Mouse (Mus musculus) right cerebral cortex, postnatal 14 days (tissue): Measurements from ENCODE around the gene Tlr5.

Experiments used
- DNase-seq: peaks from one replicate; pipeline ENCODE4 v3.0.0; 2022

Gene Tlr5

GRCm38 (mm10) chr1:182954287-182955046, at the start of gene Tlr5:
TSS of gene Tlr5 (plus strand) at chr1:182954788.
- DNase-seq: no peak

DNA sequence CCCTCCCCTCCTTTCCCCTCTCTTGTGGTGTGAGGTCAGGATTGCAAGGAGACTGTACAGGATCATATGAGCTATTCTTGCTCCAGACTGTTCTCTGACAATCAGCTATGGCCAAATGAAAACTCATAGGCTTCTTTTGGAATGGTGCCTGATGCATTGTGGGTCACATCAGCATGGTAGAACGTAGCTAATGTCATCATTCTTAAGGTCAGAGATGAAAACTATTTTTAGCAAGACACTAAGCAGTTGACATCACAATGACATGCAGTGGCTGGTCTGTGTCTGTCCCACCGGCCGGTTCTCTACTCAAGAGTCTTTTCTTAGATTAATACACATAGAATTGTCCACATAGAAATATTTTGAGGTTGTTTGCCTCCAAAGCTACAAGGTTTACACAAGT, 48.9 kb upstream of the Tlr5 start:
- no peak for DNase-seq

DNA sequence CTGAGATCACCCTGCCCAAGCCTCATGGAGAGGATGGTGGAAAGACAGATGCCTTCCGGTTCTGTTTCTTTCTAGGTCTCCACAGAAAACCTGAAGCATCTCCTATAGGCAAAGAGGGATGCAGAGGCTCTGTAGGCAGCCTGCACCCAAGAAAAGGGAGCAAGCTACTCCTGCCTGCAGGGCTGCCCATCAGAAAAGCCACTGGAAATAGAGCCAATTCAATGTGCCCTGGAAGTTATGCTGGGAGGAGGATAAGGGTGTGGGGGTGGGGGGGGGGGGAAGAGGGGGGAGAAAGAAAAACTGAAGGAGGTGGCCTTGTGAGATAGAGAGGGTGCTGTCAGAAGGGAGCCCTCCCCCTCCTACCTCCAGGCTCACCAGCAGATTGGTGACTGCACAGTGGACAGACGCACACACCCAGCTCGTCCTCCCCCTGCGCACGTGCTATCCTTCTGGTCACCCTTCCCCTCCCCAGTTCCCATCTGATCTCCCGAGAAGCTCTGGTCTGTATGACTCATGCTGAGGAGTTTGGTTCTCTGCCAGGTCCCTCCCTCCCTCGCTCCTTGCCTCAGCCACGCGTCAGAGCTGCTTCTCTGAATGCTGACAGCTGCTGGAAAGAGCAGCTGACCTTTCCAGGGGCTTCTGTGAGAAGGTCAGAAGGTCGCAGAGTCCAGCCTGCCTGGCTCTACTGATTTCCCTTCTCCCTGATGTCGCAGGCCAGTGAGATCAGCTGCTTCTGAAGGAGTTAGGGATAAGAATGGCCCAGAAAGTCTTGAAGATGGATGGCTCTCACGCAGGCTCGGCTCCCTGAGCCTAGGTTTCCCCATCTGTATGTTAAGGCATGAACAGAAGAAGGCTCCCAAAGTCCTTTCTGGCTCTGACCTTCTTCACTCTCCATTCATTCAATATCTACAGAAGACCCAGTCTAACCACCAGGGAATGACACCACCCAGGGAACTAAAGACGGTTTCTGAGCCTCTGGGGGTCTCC, 46.2 kb upstream of the Tlr5 start:
- peak; percentile 88 for DNase-seq

DNA sequence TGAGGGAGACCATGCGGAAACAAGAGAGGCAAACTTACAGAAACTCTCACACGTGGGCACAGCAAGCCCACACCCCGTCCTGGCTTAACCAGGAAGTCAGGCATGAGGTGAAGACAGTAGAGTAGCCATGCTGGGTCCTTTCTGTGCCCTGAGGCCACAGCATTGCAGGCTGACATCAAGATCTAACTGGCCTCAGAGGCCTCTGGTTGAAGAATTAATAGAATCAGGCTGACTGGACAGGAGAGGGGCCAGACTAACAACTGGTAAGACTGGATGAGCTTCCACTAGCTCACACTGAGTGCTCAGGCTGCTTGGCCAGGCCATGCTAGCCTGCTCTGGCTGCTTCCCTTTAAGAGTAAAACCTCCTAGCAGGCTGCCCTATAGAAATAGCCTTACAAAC, 45.5 kb upstream of the Tlr5 start:
- DNase-seq: no peak

- no peak for DNase-seq
These were observed 45.0 kb upstream of the Tlr5 start for GRCm38 (mm10) chr1:182909596-182909995.

- DNase-seq: no peak
These were observed 42.0 kb upstream of the Tlr5 start for GRCm38 (mm10) chr1:182912591-182912990.

- no peak for DNase-seq
These were observed 40.3 kb upstream of the Tlr5 start for GRCm38 (mm10) chr1:182914121-182914908.

GRCm38 (mm10) chr1:182916166-182916565, 38.4 kb upstream of the Tlr5 start:
- DNase-seq: no peak

GRCm38 (mm10) chr1:182918718-182919346, 35.8 kb upstream of the Tlr5 start:
- DNase-seq: no peak

- no peak for DNase-seq
These were observed 31.8 kb upstream of the Tlr5 start for GRCm38 (mm10) chr1:182922824-182923223.

DNA sequence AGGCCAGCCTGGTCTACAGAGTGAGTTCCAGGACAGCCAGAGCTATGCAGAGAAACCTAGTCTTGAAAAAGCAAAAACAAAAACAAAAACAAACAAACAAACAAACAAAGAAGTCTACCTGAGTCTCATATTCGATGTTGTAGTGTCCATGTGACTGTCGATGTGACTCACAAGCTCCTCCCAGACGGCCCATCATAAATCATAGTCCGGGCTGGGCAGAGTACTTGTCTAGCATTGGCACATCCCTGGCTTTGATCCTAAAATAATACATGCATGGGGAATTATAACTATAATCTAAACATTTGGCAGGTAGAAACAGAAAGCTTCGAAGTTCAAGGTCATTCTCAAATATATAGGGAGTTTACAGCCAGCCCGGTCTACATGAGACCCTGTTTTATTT, 28.1 kb upstream of the Tlr5 start:
- no peak for DNase-seq

GRCm38 (mm10) chr1:182927878-182928851, 26.4 kb upstream of the Tlr5 start:
- no peak for DNase-seq

- DNase-seq: no peak
These were observed 19.1 kb upstream of the Tlr5 start for GRCm38 (mm10) chr1:182935469-182935868.

DNA sequence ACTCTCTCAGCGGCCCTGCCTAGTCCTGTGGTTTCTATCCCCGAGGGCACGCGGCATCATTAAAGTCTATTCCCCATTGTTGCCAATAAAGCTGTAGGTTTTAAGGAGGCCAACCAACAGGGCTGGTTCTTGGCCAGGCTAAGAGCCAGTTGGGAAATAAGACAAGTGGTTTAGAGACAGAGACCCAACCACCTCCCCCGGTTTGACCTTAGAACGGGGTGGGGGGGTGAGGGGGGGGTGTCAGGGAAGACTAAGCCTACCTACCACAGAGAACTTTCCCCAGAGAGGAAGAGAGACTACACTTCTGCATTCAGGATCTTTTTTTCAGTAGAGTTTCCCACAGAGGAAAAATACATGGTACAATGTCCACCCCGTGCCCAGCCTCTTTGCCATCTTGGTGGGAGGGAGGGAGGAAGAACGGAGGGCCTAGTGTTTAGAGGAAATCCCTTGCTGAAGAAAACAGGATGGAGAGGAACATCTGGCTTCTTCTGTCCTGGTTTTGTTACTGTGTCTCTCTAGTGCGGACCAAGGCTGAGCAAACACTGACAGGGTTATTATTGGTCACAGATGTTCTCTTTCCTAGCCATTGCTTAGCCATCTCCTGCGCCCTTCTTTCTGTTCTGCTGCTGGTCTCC, 17.0 kb upstream of the Tlr5 start:
- no peak for DNase-seq

GRCm38 (mm10) chr1:182941921-182942320, 12.7 kb upstream of the Tlr5 start:
- DNase-seq: no peak

GRCm38 (mm10) chr1:182943911-182944310, 10.7 kb upstream of the Tlr5 start:
- DNase-seq: no peak

- DNase-seq: no peak
These were observed 9.9 kb upstream of the Tlr5 start for GRCm38 (mm10) chr1:182944638-182945037.

GRCm38 (mm10) chr1:182945561-182945960, 9.0 kb upstream of the Tlr5 start:
- DNase-seq: no peak

- DNase-seq: peak; percentile 62
These were observed 3.3 kb upstream of the Tlr5 start for GRCm38 (mm10) chr1:182951298-182951697.

DNA sequence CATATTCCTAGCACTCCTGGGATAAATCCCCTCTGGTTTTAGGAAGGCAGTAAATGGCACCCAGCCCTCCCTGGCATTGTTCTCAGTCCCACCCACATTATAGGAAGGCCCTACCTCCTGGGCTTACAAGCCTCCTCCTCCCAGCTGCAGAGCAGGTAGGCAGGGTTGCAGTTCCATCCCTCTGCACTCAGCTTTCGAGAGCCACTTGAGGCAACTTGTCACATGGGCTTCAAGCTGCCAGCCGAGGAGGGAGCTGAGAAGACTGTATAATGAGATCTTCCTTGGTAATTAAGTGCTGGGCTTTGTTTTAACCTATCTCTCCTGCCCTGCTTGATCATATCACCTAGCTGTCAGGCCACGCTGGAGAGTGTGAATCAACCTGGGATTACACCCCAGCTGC, 1.4 kb upstream of the Tlr5 start:
- DNase-seq: no peak

DNA sequence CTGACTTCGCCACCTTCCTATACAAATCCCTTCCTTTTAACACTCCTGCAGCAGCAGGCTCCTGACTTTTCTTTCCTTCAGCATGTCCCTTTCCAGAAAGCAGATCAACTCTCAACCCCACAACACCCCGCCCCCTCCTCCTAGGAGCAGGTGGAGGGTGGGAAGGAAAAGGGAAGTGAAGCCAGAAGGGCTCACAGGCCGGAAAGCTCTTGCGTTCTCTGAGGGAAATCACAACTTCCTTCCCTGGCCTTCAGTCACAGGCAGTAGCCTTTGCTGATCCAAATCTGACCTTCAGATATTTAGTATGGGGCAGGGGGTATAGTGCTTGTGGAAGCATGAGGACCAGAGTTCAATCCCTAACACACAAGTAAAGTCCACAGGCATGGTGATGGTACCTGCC, 921 bp upstream of the Tlr5 start:
- DNase-seq: no peak
